Mouse (Mus musculus): ENCODE measurements around the gene Trio.

Gene Trio

DNA sequence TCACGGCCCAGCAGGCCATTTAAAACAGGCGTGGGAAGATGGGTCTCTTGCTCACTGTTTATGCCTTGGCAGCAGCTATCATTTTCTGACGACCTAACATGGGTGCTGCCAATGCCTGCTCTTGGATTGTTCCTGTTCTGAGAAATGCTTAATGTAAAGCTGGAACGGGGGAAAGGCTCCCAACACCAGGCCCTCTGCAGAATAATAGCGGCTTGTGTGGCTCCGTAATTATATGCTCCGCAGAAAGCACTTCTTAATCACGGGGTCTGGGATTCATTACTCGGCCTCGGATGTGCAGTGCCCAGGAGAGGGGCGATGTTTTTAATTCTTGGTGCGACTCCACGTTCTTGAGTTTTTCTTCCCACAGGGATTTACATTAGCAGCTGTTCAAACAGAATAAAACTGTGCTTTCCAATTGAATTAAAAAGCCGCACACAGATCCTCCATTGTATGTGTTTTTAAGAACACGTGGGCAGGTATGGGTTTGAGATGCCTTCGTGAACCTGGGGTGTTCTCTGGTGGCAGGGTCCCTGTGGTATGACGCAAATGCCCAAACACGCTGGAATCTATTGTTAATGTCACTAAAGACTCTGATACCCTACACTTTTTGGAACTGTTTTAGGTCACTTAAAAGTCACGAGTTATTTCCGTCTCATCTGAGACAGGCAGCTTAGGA lies 228.0 kb downstream of the Trio start:
- DNase-seq (ENCODE audit: low spot score in 2 of 2), result no peak

DNA sequence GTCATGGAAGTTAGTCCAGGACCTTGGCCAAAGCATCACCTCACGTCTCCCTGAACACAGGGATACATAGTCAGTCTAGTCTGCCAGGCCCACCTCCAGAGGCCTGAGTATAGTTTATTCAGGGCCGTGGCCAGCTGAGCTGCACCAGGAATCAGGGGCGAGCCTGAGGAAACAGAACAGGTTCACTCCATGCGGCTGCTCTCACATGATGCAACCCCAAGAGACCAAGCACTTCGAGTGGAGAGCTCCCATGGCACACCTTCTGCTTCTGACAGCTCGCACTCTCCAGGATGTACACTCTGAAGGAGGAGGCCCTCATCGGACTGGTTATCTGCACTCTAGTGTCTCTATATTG lies 228.8 kb downstream of the Trio start:
- no peak for DNase-seq (ENCODE audit: low spot score in 2 of 2)

DNA sequence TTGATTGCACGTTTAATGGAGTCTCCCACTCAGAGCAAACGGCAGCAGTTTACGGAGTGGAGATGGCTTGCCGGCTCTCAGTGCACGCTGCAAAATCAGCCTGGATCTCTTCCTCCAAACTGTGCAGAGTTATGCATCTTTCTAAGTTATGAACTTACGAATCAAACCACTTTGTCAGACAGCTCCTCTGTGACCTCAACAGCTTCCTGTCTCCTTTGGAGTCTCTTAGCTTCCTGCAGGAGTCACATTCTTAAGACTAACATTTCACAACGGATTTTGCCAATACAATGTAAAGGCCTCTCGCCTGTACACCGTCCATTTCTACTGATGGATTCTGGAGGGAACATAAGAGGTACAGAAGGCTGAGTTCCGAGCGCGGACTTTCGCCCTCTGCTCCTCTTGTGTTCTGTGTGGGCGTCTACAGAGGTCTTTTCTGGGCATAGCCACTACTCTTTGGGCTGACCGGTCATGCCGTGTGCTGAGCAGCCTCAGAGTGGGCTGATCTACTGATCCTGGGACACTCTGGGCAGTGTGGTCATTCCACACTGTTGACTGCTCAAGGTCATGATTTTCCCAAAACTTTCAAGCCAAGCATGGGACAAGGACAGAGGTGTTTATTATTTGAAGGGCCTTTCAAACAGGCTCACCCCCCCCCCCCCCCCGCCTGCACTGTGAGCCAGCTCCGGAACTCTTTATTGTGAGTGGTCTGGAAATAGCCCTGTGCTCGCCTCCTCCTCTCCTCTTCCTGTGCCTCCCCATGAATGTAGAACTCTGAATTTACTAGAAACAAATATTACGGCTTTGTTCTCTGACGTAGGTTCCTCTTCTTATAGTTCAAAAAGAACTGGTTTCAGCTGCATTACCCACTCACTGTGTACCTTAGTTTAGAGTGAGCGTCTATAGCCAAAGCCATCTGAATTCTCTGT lies 229.4 kb downstream of the Trio start:
- DNase-seq (ENCODE audit: low spot score in 2 of 2), result no peak

DNA sequence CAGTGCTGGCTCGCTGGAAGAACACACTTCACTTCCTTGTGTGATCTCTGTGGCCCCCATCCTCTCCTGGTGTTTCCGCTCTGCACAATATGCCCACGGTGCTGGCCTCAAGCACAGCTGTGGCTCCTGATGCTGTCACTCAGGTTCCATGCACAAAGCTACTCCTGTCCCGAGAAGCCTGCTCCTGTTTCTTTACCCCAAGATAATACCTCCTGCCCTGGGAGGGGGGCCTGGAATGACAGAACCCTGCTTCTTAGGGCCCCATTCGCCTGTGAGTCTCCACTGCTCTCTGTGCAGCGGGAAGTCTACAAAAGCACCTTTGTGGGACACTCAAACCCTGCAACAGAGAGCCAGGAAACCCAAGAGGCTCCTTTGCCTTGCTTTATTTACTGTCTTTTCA lies 232.4 kb downstream of the Trio start:
- peak in 1 of 2 experiments; percentile 68 for DNase-seq (ENCODE audit: low spot score in 2 of 2)

- no peak for DNase-seq (ENCODE audit: low spot score in 2 of 2)
These were observed 233.2 kb downstream of the Trio start for GRCm38 (mm10) chr15:27792473-27792872.

DNA sequence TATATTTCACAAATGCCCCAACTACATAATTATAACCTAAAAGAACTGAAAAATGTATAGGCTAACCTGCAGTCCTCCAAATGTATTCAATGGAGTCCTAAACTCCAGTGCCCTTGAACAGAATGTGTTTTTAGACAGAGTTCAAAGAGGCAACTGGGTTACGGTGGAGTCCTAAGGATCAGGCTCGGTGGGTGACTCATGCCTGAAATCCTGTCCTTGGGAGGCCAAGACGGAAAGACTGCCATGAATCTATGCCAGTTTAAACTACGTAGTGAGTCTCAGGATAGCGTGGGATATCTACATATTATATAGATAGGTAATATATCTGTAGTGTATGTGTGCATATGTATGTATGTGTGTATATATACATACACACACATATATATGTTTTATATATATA lies 234.5 kb downstream of the Trio start:
- DNase-seq (ENCODE audit: low spot score in 2 of 2), result no peak

- DNase-seq (ENCODE audit: low spot score in 2 of 2), result no peak
These were observed 234.9 kb downstream of the Trio start for GRCm38 (mm10) chr15:27790699-27791098.

GRCm38 (mm10) chr15:27789325-27789724 lies 236.3 kb downstream of the Trio start:
- DNase-seq (ENCODE audit: low spot score in 2 of 2), result no peak

GRCm38 (mm10) chr15:27788122-27788759 lies 237.4 kb downstream of the Trio start:
- DNase-seq (ENCODE audit: low spot score in 2 of 2), result peak in 1 of 2 experiments; percentile 49

GRCm38 (mm10) chr15:27787151-27787550 lies 238.5 kb downstream of the Trio start:
- DNase-seq (ENCODE audit: low spot score in 2 of 2), result no peak

GRCm38 (mm10) chr15:27786418-27786817 lies 239.2 kb downstream of the Trio start:
- DNase-seq (ENCODE audit: low spot score in 2 of 2), result peak in 1 of 2 experiments; percentile 42

GRCm38 (mm10) chr15:27785280-27786001 lies 240.2 kb downstream of the Trio start:
- peak in 1 of 2 experiments; percentile 67 for DNase-seq (ENCODE audit: low spot score in 2 of 2)

DNA sequence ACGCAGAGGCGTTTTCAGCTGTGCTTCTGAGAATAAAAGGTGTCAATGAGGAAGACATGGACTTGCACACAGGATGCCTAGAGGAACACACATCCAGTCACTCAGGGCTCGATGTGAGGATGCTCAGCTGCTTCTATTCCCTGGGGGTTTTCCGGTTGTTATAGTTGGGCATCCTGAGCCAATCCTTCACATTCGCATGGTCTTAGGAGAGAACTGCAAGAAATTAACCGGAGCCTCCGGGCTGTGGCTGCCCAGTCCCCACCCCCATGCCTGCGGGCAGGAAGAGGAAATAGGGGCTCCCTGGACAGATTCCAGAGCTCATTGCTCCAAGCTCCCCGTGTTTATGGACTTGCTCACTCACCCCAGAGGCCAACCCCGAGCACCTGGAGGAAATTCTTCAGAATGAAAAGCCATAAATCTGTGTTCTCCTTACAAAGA lies 241.5 kb downstream of the Trio start:
- DNase-seq (ENCODE audit: low spot score in 2 of 2), result peak in 1 of 2 experiments; percentile 62

DNA sequence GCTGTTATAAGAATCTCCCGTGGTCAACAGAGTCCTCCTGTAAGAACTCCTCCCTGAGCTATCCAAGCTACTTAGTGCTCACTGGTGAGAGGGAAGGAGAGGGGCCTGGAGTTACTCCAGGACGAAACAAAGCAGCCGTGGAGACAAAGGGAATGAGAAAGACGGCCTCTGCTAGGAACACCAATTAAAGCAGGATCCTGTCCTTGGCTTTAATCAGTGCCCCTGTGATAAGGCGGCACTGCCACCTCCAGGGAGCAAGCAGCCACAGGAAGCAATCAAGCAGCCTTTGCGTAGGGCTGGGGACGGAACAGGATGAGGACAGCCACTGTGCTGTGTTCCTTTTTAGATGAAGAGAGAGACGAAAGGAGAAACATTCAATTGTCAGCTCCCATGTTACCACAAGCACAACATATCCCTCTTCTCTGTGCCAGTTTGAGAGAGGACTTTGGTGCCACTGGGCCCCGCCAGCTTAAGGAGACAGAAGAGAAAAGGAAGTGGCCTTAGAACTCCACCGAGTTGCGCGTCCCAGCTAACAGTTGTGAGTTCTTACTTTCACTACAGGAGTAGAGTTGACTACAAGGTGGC lies 242.0 kb downstream of the Trio start:
- DNase-seq (ENCODE audit: low spot score in 2 of 2), result peak in 1 of 2 experiments; percentile 46

- DNase-seq (ENCODE audit: low spot score in 2 of 2), result peak in 1 of 2 experiments; percentile 39
These were observed 242.6 kb downstream of the Trio start for GRCm38 (mm10) chr15:27783092-27783491.

DNA sequence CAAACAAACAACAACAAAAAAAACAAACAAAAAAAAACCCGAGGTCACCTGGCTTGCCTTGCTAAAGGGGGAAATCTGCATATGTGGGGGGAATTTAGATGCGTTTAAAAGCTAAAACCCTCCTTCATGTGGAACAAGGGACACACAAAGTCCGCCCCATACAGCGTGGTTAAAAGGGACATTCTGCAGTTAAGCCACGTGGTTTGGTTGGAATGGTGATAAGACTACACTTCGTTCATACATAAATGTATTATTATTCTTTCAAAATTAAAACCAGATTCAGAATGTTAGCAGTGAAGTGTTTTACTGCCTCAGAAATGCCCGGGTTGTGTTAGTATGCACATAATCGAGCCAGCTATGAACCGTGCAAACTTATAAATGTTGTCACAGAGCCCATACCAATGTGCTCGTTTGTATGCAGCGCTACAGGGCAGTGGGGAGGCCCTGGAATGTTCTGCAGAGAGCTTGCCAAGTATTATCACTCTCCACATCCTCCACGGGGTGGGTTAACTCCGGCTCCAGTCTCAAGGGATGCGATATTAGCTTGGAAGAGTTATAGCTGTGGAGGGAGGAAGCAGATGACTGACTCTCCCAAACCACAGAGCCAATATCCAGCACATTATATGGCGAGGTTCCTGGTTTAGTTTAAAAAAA lies 243.1 kb downstream of the Trio start:
- peak in 1 of 2 experiments; percentile 51 for DNase-seq (ENCODE audit: low spot score in 2 of 2)

- DNase-seq (ENCODE audit: low spot score in 2 of 2), result peak; percentile 56 to 72
These were observed 245.8 kb downstream of the Trio start for GRCm38 (mm10) chr15:27779827-27780226.

DNA sequence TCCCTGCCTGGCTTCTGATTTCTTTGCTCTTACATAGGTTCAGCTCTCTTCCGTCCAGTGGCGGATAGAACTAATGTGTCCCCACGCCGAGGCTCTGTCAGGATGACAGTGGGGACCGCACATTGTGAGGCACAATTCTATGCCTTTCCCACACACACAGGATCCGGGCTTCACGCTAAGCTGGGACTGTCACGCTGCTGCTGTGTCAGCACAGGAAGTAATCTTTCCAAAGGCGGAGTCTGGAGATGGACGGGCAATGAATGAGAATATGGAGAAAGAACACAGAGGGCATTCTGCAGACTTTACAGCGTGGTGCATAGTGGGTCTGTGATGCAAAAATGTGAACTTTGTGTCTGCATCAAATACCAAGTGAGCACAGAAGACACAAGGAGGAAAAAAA lies 246.2 kb downstream of the Trio start:
- DNase-seq (ENCODE audit: low spot score in 2 of 2), result peak; percentile 55 to 56

GRCm38 (mm10) chr15:27778256-27778655 lies 247.4 kb downstream of the Trio start:
- DNase-seq (ENCODE audit: low spot score in 2 of 2), result peak in 1 of 2 experiments; percentile 54

- peak in 1 of 2 experiments; percentile 28 for DNase-seq (ENCODE audit: low spot score in 2 of 2)
These were observed 248.0 kb downstream of the Trio start for GRCm38 (mm10) chr15:27777455-27778190.

Measured in right cerebral cortex, postnatal 10 days (tissue).